Mouse (Mus musculus): ENCODE results near the gene Galp. TPM values are rescaled to one million over a fixed set of nuclear protein-coding genes. Genes with fewer than 3 reads are reported as not detected.
"Not testable (repeated sequence)": the region's sequence is repeated elsewhere in the genome, so short reads cannot be mapped to it uniquely, and the experiment has no call there.

Gene Galp
- total RNA-seq, 2 experiments from 2014 or later: not detected

DNA sequence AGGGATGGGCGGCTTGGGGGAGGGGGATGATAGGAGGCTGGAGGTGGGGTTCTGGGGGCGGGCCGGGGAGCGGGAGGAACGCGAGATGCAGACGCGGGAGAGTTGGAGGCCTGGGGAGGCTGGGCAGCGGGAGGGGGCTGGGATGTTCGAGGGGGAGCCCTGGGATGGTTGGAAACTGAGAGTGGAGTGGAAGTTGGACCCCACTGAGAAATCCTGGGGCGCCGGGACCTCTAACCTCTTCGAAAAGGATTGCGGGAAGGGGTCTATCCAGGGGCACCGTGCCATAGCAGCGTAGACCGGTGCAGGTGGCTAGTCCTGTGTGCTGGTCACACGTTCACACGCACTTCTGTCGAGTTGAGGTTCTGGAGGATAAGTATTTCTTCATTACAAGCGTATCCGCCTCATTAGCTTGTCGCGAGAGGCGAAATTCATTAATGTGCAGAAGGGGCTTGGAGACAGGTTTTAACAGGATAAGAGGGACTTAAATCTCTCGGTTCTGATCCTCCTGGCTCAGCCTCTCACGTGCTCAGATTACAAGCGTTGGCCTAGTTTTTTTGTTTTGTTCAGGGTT is 24.1 kb upstream of the Galp start:
- DNase-seq: peak in 1 of 2 experiments; percentile 48
- intact Hi-C loops (cut with DNase I): loop anchor here (2.0 to 5.0 kb wide), 2 partner anchors 18 to 1090 kb away; partner anchors contain the start of gene Epn1

DNA sequence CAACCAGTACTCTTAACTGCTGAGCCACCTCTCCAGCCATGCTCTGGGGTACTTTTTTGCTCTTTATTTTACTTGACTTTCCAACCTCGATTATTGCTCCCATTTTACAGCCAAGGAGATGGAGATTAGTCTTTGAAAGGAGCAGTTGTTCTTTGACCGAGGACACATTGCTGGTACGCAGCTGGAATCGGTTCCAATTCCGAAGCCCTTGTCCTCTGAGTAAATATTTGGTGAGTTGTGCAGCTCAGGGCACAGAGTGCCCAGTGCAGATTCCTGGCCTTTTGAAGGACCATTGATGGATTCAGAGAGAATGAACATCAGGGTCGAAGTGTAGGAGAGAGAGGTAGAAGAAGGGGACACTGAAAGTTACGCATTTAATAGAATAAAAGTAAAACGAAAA is 23.0 kb upstream of the Galp start:
- intact Hi-C loops (cut with DNase I): loop anchor here (2.0 to 5.0 kb wide), 2 partner anchors 17 to 1092 kb away; partner anchors contain the start of gene Epn1
- DNase-seq: no peak

DNA sequence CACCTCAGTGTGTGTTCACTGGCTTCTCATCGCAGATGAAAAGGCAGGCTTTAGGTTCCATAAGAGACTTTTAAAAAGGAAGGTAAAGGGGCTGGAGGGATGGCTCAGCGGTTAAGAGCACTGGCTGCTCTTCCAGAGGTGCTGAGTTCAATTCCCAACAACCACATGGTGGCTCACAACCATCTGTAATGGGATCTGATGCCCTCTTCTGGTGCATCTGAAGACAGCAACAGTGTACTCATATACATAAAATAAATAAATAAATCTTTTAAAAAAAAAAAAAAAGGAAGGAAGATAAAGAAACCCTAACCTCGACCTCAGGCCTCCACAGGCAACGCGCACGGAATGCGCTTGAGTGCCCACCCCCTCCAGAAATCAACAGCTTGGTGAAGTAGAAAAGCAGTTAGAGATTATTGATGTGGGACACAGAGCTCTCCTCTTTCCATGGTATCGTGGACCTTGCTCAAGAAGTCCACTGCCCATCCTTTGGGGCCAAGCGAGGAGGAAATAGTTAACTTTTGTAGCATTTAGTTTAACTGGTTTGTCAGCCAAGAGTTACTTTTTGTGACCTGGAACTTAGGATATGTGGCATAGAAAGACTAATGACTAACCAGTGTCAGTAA is 22.4 kb upstream of the Galp start:
- not testable (repeated sequence) for DNase-seq
- intact Hi-C loops (cut with DNase I): loop anchor here (5.0 kb wide), 1 partner anchor 1092 kb away; the partner anchor contains the start of gene Epn1

DNA sequence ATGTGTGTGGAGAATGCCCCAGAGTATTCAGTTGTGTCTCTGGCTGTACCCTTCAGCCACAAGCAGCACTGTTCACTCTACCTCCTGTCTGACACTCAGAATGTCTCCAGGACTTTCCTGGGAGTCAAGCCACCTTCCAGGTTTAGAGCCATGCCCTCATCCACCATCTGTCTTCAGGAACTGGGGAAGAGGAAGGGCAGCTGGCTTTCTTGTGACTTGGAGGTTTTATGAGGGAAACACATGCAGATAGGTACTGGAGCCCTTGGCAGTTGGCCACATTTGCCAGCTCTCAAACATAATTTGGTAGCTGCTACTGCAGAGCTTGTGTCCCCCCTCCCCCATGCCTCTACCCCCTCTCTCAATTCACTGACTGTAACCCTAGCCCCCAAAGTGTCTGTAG is 17.9 kb upstream of the Galp start:
- DNase-seq: no peak
- intact Hi-C loops (cut with DNase I): no loop called here

DNA sequence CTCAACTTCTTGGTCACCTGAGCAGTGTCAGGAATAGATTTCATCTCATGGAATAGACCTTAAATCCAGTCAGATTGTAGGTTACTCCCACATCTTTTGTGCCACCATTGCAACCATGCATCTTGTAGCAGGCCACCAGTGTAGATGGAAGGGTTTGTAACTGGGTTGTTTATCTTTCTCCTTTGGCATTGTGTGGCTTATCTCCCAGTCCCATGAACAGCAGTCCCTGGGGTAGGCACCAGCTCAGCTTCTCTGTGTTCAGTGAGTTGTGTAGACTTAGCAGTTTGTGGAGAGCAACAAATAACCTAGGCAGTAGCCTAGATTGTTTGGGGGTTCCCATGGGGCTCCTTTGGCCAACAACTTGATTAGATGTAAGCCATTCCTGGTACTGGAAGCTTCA is 14.0 kb upstream of the Galp start:
- intact Hi-C loops (cut with DNase I): no loop called here
- no peak for DNase-seq

DNA sequence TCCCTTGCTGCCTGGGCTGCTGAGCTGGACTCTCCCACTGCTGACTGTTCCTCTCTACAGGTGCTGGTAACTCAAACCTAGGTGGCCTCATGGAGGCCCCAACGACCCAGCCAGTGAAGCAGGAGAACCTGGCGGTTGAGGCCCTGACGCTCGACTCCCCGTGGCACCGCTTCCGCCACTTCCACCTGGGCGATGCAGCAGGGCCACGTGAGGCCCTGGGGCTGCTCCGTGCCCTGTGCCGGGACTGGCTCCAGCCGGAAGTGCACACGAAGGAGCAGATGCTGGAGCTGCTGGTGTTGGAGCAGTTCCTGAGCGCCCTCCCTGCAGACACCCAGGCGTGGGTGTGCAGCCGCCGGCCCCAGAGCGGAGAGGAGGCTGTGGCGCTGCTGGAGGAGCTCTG is 13.1 kb upstream of the Galp start:
- no peak for DNase-seq
- intact Hi-C loops (cut with DNase I): no loop called here

DNA sequence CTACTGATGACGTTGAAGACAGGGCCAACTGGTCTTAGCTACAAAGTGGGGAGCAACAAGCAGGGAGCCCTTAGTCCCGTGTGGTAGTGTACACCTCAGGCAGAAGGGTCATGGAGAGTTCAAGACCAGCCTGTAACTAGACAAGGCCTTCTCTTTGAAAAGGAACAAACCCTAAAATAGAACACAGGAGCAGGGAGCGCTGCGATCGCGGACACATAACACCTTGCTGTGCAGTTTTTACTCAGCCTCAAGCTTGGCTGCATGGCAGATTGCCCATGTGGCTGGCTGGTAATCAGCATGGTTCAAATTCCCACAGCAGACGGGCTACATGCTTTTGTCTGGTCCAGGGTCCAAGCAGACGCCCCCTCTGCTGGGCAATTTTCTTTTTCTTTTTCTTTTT is 12.4 kb upstream of the Galp start:
- intact Hi-C loops (cut with DNase I): no loop called here
- DNase-seq: peak; percentile 36 to 40

DNA sequence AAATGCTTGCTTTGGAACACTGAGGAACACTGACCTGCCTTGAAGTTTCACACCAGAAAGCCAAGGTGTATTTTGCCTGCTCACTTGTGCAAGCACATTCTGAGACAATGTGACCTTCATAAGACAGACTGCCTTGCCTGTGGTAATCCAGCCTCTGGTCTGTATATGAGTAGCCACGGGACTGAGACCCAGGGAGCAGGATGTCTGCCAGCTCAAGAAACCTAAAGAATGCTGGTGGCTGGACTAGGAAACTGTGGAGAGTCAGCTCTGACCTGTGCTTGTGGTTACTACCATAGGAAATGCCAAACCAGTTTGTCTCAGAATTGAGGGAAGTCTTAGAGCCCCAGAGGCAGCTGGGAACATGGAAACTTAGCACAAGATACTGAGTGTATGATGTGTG is 11.5 kb upstream of the Galp start:
- intact Hi-C loops (cut with DNase I): no loop called here
- DNase-seq: no peak

DNA sequence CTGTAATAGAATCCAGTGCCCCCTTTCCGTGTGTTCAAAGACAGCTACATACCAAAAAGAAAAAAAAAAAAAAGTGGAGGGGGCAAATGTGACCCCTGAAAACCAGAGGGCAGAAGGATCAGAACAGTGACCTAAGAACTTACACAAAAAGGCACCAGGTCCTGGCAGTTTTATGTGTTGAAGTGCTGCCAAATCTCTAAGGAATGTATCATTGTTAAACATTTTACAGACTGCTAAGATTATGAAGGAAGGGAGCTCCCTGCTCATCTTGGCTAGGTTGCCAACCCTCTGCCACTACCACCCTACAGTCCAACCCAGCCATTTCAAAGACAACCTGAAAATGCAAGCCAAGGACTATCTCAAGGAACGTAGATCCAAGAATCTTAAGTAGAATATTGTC is 10.7 kb upstream of the Galp start:
- DNase-seq: no peak
- intact Hi-C loops (cut with DNase I): no loop called here

DNA sequence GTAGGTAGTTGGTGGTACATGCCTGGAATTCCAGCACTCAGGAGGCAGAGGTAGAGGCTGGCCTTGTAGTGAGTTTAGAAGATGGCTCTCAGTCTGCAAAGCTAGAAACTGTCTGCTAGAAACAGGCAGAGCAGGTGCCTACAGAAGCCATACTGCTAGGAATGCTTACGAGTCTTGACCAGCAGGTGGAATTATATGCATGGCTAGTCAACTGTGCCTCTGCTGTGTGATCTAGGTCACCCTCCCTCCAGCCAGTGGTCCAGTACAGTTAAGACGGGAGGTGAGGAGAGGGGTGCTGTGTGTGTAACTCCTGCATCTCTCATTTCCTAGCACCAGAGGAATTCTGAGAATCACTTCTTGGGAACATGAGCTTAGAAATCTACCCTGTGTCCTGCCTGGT is 10.1 kb upstream of the Galp start:
- intact Hi-C loops (cut with DNase I): no loop called here
- no peak for DNase-seq

DNA sequence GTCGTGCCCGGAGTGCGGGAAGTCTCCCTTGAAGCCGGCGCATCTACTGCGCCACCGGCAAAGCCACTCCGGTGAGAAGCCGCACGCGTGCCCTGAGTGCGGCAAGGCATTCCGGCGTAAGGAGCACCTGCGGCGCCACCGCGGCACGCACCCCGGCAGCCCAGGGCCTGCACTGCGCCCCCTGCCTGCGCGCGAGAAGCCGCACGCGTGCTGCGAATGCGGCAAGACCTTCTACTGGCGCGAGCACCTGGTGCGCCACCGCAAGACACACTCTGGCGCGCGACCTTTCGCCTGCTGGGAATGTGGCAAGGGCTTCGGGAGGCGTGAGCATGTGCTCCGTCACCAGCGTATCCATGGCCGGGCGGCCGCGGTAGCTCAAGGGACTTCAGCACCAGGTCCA is 7.3 kb upstream of the Galp start:
- no peak for DNase-seq
- intact Hi-C loops (cut with DNase I): no loop called here

DNA sequence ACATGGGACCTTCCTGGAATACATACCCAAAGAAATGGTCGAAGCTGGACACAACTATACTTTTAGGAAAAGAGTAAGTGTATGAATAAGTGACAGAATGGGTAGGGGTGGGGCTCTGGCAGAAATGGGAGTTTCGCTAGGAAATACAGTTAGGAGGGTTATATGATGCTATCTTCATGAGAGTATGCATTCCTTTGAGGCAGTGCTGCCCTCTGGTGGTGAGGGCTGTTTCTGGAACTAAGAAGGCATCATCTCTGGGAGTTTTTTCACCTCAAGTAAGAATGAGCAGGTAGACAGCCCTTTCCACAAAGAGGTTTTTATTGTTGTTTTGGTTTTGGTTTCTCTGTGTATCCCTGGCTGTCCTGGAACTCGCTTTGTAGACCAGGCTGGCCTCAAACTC is 5.5 kb upstream of the Galp start:
- intact Hi-C loops (cut with DNase I): loop anchor here (2.0 kb wide), 2 partner anchors 19 to 65 kb away; partner anchors contain the start of gene Zfp444

DNA sequence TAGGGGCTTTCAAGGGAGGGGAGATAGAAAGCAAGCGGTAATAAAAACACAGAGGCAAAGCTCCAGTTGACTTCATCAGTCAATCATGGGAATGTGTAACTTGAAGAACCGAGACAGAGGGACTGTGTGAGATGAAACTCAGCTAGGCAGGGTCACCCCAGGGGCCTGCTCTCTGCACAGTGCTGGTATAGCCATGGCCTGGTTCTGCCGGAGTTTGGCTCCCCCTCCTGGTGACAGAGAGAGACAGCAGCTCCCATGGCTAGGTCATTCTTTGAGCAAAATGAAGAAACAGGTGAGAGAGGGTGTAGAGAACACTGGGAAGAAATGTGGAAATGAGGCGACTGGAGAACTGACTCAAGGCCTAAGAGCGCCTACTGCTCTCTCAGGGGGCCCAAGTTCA is 2.8 kb upstream of the Galp start:
- intact Hi-C loops (cut with DNase I): loop anchor here (1.0 kb wide), 1 partner anchor 67 kb away; no protein-coding TSS in a partner anchor
- DNase-seq: peak; percentile 55 to 82

More for the DNA sequence above, 5.5 kb upstream of the Galp start:
- DNase-seq: peak; percentile 76 to 88

DNA sequence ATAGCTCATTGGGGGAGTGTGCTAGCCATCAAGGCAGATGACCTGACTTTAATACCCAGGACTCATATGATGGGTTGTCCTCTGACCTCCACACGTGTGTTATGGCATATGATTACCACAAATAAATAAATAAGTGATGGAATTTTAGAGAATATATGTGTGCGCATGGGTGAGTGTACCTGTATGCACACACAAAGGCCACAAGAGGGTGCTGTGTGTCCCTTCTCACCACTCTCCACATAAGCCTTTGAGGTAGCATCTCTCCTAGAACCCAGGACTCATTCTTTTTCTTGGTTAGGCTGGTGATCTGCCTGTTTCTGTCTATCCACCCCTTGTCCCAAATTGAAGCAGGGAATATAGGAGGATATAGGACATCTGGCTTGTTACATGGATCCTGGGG is 1.1 kb upstream of the Galp start:
- intact Hi-C loops (cut with DNase I): no loop called here
- no peak for DNase-seq

DNA sequence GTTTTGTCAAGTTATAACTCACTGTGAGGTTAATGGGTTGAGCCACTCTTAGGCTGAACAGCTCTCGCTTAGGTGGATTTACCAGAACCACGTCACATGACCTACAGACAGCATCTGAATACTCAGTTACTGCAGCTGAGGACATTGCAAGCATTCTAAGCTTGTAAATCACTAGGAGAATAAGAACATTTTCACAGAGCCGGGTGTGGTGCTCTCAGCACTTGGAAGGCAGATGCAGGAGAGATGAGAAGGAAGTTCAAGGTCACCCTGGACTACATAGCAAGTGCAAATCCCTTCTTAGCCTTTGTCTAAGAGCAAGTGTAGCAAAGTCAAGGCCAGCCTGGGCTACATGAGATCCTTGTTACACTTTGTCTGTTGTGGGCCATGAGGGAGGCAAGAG is 7.3 kb downstream of the Galp start:
- intact Hi-C loops (cut with DNase I): no loop called here
- DNase-seq: no peak

DNA sequence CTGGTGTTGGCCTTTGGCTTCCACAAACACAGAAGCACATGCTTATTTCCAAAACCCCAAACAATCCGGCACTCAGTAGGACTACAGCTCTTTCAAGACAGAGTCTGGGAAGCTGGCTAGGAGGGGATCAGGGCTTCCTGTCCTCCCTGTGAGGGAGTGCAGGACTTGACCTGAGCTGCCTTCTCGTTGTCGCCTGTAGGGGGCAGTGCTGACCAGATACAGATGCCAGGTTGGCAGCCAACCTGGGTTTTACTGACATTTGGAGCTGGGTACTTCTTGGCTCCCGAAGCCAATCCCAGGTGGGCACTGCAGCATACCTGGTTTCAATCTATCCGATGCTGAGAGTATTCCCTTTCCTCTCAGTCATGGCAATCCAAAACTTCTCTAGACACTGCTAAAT is 16.3 kb downstream of the Galp start:
- peak in 1 of 2 experiments; percentile 14 for DNase-seq
- intact Hi-C loops (cut with DNase I): no loop called here

DNA sequence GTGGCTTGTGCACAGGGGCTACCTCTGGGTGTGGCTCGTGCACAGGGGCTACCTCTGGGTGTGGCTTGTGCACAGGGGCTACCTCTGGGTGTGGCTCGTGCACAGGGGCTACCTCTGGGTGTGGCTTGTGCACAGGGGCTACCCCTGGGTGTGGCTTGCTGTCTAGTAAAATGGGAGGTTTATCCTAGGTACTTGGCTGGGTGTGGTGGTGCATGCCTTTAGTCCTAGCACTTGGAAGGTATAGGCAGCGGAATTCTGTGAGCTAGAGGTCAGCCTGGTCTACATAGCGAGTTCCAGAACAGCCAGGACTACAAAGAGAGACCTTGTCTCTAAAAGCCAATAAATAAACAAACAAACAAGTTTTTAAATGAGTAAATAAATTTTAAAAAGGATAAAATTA is 17.8 kb downstream of the Galp start:
- DNase-seq; intact Hi-C loops (cut with DNase I): not testable (repeated sequence)

DNA sequence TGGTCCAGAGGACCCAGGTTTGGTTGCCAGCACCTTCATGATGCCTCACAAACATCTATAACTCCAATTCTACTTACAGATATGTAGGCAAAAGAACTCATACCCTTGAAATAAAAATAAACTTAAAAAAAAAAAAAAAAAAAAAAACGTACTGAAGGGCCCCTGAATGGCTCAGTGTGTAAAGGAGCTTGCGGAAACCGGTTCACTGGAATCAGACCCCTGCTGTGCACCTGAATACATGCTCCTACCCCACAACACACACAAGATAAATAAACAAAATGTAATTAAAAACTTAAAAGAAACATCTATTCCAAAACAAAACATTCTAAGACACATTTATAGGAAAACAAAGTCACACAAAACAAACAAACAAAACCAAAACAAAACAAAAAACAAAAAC is 23.3 kb downstream of the Galp start:
- intact Hi-C loops (cut with DNase I): no loop called here
- DNase-seq: no peak

DNA sequence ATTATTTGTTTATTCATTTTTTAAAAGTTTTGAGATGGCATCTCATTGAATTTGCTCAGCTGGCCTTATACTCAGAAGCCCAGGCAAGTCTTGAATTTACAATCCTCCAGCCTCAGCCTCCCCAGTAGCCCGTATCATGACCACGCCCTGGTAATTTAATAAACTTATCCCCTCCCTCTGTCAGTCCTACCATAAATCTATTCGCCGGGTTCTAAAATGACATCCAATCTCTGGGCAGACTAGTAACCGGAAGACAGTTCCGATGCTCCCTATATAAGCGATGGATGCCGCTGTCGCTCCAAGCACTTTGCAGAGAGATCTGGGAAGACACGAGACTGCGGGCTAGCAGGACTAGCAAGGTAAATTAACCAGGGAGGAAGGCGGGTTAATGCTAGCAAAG is 25.1 kb downstream of the Galp start, which contains the start of gene Zscan5b:
Zscan5b (plus strand) TSS at position 301 of the 400 bp plus-strand sequence.
- DNase-seq: no peak
- intact Hi-C loops (cut with DNase I): no loop called here

DNA sequence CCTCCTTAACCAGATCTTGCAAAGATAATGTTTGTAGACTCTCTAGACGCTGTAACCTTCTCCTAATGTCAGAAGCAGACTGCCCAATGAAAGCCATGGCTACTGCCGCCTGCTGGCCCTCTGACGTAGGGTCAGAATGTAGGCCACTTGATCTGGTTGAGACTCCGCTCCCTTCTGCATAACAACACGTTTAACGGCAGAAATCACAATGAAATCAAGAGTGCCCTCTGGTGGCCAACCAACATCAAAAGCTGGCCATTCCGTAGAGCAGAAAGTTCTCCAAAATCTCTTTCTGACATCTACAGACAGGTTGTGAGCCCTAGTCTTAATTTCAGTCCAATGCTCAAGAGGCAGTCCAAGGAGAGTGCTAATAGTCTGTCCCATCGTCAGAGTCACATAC is 31.6 kb downstream of the Galp start:
- peak in 1 of 2 experiments; percentile 3 for DNase-seq
- intact Hi-C loops (cut with DNase I): not testable (repeated sequence)

DNA sequence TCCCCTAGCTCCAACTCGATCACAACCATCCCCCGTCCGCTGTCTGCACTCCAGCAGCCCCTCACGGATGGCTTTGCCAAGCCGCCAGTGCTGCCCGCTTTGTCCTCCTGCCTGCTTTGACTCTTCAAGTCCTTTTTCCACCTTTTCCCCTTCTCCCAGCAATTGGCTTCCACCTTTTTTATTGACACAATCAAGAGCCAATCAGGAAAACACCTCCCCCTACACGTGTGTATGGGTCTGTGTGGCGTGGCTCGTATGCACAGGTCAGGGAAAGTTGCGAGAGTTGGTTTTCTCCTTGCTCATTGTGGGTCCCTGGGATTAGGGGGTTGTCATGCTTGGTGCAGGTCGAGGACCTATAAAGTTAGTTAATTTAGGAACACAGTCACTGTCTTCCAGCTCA is 42.9 kb downstream of the Galp start:
- intact Hi-C loops (cut with DNase I): no loop called here
- DNase-seq: no peak

DNA sequence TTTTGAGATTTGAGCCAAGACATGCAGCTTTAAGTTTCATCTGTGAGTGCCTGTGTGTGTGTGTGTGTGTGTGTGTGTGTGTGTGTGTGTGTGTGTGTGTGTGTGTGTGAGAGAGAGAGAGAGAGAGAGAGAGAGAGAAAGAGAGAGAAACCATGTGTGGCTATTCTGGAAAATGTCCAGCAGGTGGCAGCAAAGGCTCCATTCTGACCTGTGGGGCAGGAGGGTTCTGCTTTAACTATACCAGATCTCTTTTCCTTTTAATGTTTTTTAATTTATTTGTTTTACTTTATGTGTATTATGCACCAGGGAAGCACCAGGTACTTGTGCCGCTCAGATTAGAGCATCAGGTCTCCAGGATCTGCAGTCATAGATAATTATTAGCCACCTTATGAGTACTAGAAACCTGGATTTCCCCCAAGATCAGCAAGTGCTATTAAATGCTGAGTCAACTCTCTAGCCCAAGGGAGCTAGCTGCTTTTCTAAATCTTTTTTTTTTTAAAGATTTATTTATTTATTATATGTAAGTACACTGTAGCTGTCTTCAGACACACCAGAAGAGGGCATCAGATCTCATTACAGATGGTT is 44.0 kb downstream of the Galp start:
- intact Hi-C loops (cut with DNase I): loop anchor here (1.0 kb wide), 1 partner anchor 41 kb away; no protein-coding TSS in a partner anchor
- DNase-seq: peak; percentile 32 to 68
